Mouse (Mus musculus) G1E (cell line): ENCODE measurements around the gene Thrsp.

Source experiments
- CTCF ChIP-seq: IDR thresholded peaks from 2 replicates; pipeline ENCODE4 v1.5.1; 2012; ENCODE audit warnings: low read depth, low read length, inconsistent platforms, mixed read lengths
- GATA1 ChIP-seq: IDR thresholded peaks from 2 replicates; pipeline ENCODE4 v1.6.1; 2012; ENCODE audit warnings: borderline replicate concordance, low read length, inconsistent platforms, mixed read lengths
- GATA2 ChIP-seq: IDR thresholded peaks from 2 replicates; pipeline ENCODE4 v1.6.1; 2012; ENCODE audit warnings: low read depth, low read length, inconsistent platforms, borderline replicate concordance
- POLR2AphosphoS5 ChIP-seq: IDR thresholded peaks from 2 replicates; pipeline ENCODE4 v1.6.1; 2012; ENCODE audit warnings: low read depth, low read length, inconsistent platforms; ENCODE audit not compliant: insufficient replicate concordance
- TAL1 ChIP-seq: conservative IDR thresholded peaks from 2 replicates; pipeline ENCODE4 v1.6.1; 2012; ENCODE audit warnings: low read depth, low read length, inconsistent platforms, mixed read lengths

DNA sequence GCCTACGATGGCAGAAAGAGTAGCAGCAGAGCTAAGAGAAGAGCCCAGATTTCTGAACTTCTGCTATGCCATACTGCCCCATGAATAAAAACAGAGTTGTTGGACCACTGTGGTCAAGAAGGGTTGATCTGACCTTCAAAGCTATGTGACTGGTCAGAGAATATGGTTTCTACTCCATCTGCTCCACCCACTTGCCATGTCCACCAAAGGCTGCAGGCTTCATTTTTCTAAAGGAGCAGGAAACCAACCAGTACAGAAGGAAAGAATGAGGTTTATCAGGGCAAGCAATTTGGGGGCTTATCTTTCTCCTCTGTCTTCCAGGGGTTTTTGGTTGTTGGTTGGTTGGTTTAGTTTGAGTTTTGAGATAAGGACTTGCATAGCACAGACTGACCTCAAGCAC lies 3.5 kb downstream of the Thrsp start:
- TF ChIP-seq CTCF (no peak), GATA1 (no peak), TAL1 (no peak), GATA2 (no peak), POLR2AphosphoS5 (no peak)
